Mouse (Mus musculus): ENCODE measurements around the gene Serp2.
"Not testable (repeated sequence)": the region's sequence is repeated elsewhere in the genome, so short reads cannot be mapped to it uniquely, and the experiment has no call there.

Serp2 gene

DNA sequence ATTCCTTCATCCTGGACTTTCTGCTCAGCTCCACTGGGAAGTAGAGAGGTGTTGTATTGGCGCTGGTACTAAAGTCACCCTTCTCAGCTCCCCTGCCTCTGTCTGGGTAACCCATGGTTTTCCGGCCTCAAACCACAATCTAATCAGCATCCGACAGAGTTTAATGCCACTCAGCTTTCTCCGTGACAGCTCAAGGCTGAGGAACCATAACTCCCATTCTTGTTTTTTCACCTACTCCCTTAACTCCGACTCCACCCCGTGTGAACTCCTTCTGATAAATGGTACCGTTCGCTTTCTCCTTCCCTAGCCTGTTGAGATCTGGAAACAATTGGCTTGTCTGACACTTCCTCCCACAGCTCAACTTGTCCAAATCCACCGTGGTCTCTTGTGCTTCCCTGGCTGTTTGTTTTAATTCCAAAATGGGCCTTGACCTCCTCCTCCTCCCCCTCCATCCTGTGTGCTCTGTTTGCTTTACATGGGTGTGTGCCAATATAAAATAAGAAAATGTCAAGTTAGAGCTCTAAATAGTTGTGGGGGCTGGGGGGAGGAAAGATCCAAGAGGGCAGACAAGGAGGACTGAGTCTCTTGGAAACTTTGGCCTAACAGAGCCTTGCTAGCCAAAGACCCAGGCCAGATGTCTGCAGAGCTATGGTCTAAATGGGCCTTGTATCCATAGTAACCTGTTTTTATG lies 12.7 kb upstream of the Serp2 start:
- DNase-seq, result no peak

DNA sequence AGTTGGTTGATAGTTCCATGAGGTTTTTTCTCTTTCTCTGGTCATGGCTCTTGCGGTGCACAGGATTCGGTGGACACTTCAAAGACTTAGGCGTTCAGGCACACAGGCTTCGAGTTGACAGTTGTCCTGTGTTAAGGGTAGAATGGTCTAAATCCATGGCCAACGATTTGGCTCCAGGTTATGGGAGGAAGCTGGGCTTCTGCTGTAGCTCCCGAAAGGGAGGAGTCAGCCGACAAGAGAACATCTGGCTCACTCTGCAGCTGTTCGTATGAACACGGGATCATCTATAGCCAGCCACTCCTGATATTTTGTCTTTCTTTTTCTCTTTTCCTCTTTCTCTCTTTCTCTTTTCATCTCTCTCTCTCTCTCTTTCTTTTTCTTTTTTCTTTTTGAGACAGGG lies 11.9 kb upstream of the Serp2 start:
- DNase-seq, result no peak

DNA sequence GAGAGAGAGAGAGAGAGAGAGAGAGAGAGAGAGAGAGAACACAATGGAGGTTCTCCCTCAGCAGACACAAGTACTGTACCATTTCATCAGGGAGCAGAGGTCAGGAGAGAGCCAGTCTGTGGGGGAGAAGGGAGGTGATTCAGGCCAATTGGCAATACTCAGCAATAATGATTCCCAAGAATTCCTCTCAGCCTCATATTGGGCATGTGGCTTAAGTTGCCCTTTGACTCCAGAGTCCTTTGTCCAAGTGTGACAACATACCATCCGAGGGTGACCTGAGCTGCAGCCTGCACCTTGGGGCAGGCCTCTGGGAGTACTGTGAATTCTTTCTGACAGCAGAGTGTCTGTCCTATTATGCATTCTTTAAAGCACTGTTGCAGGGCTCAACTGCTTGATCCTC lies 10.6 kb upstream of the Serp2 start:
- DNase-seq, result no peak

DNA sequence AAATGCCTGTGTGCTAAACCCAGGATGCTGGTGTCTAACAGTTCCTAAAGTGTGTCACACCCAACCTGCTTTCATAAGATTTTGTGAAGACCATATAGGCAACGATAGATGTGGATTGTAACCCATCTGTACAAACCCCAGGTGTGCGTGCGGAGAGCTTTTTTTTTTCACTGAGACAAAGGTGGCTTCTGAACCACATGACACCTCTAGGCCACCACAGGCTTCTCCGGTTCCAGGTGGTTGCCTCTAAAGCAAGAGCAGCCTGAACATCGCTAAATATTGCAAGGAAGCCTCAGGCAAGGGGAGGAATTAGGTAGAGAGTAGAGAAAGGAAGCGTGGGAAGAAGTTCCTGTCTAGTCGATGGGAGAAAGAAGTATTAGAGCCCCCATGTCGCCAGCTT lies 10.0 kb upstream of the Serp2 start:
- no peak for DNase-seq

DNA sequence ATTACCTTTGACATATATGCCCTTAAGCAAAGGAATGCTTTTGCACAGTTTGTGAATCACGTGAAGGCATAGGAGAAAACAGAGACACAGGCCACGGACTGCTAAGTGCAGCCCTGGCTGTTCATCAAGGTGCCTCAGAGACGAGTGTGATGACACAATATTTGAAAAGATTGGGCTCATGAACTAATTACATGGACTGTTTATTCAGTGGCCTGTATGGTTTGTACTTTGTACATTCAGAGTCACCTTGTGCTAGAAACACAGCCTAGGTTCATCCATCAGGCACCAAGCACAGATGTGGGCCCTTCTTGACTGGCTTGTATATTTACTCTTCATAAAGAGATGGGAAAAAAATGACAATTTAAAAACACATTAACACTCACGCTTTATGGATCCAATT lies 9.5 kb upstream of the Serp2 start:
- DNase-seq, result no peak

DNA sequence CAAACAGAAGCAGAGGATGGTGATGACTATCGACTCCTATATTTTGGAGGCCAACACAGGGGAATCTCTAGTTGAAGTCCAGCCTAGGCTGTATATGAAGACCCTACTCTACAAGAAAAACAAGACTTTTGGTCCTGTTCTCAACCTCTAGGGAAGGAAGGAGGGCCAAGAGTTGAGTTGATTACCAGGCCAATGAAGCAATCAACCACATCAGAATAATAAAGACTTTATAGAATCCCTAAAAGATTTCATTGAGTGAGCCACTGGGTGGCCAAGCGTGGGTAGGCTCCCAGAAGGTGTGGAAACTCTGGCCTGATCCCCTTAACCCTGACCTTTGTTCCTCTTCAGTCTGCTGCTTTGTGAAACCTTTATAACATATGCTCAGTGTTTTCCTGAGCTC lies 2.5 kb upstream of the Serp2 start:
- DNase-seq, result no peak

DNA sequence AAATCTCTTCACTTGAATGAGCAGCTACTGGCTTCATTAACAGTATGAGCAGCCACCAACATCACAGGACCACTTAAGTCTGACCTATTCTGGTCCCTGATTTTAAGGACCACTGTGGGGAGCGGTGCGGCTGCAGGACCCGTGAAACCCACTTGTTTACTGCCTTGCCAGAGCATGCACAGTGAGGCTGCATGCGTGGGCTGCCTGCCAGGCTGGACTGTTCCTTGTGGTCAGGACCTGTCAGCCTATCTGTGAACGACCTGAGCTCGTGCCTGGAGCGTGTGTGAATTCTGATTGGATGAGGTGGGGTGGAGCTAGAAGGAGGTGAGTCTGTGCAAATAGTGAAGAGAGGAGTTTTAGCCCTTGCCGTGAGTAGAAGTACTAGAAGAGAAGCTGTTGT lies 1.5 kb upstream of the Serp2 start:
- not testable (repeated sequence) for DNase-seq

DNA sequence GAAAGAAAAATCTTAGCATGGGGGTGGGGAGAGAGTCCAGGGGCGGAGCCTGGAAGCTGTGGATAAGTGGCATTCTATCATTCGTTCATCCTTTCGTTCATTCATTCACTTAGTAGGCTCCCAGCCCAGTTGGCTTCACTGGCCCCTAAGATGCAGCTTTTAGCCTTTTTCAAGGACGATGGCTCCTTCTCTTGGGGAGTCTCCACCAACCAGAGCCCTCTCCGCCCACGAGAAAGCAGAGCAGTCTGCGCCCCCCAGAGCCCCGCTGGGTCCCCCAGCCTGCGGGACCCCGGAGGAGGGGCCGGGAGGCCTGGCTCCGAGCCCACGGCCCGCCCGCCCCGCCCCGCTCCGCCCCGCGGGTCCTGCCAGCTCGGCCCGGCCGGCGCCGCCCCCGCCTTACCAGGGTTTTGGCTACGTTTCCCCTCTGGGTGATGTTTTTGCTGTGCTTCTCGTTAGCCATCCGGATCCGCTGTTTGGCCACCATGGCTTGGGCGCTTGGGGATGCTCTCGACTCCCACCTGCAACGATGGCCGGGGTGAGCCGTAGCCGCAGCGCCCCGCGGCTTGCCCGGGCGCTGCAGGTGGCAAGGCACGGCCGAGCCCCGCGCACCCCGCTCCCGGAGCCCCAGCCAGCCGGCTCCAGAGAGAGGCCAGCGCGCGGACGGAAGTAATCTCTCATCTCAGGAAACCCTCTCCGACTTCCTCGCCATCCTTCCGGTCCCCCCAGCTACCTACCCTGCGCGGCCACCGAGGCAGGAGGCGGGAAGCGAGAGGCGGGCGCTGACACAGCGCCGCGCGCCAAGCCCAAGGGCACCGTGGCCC lies 448 bp downstream of the Serp2 start:
- peak; percentile 84 for DNase-seq

DNA sequence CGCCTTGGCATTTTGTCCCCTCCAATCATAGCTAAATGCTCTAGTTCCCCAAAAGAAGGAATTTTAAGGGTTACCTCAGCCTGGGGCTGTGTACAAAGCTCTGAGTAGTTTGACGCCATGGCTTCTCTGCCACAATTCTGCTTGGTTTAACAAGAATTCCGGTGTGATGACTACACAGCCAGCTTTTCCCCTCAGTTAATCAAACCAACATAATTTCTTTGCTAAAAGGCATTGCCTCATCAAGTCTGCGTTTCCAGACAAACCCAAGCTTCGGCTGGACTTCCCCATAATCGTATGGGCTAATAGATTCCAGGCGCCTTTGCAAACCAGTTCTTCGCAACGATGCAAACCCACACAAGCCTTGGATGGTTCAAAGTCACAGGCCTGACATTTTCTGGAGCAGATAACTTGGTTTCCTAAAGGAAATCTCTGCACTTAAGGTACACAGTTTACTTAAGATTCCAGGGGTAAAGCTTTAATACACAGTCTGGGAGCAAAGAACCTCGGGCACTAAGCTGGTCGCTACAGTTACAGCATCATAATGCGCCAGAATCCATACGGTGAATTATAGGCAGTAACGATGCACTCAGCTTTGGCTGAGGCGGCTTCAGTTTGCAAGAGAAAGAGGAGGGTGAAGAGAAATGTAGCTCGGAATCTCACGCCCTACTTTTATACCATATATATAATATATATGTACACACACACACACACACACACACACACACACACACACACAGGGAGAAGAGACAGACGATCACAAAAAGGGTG lies 1.2 kb downstream of the Serp2 start:
- DNase-seq, result peak; percentile 20

DNA sequence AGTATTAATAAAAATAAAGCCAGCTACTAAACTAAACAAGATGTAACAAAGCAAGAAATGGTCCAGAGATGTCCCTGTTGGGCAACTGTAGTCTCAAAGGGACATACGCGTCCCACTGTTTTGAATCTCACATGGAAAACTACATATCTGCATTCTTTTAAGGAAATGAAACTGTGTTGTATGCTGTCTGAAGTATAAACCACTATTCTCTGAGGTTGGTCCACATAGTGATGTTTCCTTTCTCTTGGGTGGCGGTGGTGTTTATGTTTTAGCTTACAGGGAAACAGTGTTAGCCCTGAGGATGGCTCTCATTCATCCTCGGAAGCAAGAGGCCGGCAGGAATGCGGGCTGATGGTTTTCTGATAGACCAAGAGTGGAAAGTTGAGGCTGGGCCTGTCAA lies 12.6 kb downstream of the Serp2 start:
- DNase-seq, result no peak

DNA sequence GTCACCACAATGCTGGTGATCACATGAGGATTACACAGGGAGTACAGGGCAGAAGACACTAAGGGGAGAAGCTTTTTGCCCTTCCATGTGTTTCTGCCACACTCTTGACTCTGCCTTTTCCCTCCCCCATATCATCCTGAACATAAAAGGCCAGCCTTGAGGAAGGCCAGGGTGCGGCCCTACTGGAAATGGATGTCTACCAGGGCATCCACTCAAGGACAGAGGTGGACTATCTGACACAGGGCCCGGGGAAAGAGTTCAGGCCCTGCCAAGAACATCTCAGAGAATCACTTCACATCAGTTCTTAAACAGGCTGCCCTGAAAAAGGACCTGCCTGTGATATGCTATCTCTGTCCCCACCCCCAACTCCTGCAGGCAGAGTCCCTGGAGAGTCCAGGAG lies 15.3 kb downstream of the Serp2 start:
- no peak for DNase-seq

DNA sequence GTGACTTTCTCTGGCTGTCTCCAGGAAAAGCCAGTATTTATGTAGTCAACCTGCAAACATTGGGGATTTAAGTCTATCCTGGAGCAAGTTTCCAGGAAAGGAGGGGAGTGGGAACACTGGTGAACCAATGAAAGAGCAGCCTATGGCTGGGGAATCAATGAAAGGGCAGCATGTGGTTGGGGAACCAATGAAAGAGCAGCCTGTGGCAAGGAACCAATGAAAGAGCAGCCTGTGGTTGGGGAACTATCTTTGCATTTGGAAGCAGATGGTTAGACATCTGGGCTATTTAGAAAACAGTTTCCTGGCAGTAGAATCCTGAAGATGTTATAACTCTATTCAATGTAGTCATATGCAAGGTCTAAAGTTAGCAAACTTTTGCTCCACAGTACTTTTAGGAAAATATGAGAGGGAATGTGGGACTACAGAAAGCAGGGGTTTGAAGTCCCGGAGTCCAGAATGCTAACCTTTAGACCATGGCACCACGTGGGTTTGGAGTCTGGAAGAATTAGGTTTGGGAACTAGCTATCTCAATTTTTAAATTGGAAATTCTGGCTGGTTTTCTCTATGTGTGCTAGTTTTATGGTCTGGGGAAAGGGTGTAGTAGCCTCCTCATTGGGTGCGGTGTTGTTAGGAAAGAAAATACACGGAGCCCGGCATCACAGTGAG lies 16.6 kb downstream of the Serp2 start:
- DNase-seq, result no peak

DNA sequence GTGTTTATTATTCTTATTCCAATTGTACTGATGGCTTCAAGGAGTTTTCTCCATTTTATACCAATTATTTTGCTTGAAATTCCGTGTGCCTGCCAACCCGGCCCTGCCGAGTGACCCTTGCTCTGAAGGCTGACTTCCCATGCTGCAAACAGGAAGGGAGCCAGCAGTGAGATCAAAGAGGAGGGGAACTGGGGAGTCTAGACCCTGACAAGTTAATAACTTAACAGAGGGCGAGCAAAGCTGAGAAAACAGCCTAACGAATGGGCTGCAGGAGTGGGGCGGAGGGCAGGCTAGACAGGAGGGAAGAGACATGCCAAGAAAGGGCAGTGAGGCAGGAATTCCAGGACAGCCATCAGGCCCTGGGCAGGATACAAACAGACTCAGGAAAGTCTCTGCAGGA lies 19.8 kb downstream of the Serp2 start:
- DNase-seq, result no peak

DNA sequence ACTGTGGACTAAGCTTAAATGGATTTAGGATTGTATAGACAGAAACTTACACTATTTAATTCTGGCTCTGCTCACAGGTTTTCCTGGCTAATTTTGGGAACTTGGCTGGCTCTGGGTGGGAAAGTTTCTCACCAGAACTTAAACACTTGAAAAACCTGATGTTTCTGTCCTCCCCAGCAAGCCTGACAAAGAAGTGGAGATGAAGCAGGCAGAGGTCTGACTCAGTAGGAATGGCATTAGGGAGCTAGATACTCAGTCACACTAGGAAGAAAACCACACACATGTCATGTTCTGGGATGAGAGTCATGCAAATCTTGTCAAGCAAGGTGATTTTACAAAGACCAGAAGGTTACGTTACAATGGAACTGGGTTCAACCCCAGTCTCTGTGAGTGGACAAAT lies 21.6 kb downstream of the Serp2 start:
- DNase-seq, result no peak

DNA sequence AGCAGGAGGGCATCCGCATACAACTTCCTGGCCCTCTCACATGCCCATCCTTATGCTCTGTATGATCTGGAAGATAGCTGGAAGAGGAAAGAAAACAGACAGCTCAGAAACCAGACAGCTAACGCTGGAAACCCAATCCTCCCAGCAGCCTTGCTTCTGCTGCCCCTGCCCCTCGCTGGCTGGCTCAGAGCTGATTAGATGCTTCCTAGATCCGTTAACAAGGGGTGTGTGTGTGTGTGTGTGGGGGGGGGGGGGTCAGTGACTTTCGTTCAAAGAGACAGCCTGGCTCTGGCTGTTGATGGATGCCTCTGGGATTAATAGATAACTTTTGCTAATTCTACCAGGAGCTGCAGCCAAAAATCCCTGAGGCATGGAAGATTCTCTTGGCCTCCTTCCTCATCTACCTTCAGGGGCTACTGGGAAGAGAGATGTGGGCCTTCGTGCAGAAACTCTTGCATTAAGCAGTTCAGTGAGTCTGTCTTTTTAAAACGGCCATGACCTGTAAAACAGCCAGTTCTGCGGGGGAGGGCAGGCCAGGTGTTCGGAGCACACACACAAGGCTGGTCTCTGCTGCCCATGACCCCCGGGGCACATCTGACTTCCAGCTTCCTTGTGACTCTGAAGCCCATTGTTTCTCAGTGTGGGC lies 23.4 kb downstream of the Serp2 start:
- DNase-seq, result no peak

DNA sequence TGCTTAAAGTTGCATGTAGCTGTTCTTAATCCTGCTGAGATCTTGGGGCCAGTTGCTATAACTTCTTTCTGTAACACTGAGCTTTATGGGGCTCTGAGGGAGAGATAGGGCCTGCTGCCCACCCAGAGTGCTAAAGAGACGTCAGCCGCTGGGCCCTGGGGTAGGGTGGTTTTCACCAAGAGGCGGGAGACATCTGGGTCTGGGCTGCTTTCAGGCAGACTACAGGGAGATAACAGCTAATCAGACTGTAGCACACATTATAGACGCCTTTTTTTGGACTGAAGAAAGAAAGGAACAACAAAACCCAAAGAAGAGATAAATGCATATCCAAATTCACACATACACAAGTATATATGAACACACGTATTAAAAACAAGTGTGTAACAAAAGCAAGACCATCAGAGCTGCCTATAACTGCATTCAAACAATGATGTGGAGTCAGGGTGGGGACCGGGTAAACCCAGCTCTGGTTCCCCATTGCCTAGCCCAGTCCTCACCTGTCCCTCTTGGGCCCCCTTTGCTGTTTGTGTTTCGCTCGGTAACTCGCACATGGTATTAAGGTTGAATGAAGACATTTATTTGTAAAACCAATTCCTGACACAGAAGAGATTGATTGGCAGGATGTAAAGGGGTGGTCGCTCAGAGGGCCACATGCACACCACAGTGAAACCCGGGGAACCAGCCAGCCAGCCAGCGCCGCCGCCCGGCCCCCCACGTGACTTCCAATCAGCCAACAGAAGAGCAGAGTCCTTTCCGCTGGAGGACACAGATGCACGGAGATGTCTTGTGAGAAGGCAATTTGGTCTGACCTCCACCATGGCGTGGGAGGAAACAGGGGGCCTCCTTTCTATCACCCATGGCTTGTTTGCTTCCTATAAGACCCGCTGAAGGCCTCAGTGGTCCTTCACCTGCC lies 24.2 kb downstream of the Serp2 start:
- no peak for DNase-seq

DNA sequence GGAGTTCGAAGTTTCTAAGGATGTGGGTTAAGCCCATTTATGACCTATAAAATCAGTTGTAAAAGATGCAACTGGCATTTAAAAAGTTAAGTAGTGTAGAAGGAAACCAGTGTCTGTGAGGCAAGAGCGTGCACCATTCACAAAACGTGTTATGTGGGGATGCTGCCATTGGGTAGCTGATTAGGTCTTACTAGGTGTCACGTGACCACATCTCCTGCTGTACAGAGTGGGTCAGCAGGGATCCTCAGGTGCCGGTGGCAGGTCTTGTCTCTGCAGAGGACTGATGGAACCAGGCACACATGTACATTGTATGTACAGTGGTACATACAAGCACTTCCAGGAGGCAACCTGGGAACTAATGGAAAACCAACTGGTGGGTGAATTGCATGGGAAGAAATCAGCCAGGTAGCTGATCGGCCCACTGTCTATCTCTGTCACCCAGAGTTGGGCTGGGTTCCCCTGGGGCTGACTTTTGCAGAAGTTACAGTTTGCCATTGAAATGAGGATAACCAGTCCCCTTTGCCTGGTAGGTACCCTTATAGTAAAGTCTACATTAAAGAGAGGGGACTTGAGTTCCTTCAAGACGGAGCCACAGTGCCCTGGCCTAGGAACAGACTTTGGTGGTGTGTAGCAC lies 25.5 kb downstream of the Serp2 start:
- DNase-seq, result no peak

DNA sequence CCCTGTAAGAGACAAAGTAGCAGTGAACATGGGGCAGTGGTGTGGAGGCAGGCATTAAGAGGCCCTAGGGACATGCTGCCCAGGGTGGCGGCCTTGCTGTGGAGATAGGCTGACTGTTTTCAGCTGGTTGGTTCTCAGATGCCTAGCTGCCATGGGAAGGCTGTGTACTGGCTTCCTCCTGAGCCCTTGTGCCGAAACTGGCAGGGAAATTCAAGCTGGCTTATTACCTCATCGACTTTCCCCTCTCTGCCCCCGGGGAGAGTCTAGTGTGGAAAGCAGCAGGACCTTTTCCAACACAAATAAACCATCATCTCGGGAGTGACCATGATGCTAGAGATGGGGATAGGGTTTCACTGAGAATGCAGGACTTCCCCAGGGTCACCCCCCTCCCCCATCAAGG lies 28.0 kb downstream of the Serp2 start:
- no peak for DNase-seq

DNA sequence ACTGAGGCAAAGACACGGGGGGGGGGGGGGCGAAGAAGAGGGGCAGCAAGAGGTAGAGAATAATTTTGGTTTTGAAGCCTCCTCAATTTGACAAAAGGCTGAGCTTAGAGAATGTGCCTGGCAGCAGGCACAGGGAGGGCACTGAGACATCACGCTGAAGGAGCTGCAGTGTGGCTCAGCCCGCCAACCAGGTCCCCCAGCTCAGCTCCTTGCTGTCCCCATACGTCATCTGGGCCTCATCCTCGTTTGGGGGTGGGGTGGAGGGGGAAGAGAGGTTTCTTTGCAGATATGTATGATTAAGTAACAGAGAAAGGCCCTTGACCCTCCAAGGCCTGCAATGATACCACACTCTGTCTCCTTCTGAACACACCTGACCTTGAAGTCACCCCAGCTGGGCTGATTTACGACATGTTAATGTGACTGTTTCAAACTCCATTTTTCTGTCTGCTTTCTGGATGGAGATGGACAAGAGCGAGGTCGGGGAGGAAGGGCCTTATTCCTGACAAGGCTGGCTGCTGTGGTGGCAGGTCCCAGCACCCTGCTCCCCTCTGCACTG lies 28.9 kb downstream of the Serp2 start:
- DNase-seq, result no peak

DNA sequence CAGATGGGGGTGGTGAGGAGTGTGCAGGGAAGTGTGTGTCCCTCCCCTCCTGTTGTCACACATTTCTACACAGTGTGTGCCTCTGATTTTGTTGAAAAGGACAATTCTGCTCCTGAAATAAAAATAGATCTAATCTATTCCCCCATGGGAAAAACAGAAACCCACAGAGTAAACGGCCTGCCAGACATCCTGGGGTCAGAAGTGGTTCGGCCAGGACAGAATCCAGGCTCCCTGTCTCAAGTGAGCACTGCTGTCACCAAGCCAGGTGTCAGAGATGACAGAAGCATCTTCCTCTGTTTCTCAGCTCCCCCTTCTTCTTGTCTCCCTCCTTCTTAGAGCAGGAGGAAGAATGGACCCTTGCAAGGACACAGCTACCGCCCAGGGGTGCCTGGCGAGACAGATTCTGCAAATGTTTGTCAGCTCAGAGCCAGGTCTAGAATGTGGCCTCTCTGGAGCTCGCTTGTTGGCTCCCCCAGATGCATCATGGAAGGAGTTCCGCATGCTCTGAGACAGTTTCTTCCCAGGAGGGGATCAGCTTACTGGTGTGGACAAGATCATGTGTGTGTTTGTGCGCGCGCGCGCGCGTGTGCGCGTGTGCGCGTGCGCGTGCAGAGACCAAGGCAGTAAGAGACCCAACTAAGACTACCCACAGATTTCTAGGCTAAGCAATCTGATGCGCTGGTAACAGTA lies 29.5 kb downstream of the Serp2 start:
- no peak for DNase-seq
